Mouse (Mus musculus): ENCODE results near the gene Cryge.

The Cryge gene

GRCm38 (mm10) chr1:65010153-65010552, 40.8 kb downstream of the Cryge start:
- DNase-seq: peak; percentile 47

DNA sequence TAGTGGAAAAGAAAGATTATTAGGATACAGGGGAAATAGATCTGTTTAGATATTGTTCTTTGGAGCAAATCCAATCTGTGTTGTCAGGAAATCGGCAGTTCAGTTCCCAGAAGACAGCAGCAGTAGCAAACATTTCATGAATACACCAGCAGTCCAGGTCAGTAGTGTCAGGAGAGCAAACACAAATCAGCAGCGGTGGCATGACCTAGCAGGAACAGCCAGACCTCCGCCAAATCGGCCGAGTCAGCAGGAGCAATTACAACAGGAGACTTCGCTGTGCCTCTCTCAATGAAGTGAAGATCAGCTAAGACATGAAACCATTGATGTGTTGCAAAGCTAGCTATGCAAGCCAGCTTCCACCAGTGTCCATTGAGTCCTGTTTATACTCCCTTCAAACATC, 45.4 kb downstream of the Cryge start:
- no peak for DNase-seq

GRCm38 (mm10) chr1:65004526-65004925, 46.4 kb downstream of the Cryge start:
- no peak for DNase-seq
